Mouse (Mus musculus) testis, adult 2 months (tissue): ENCODE results near the gene Prr22.
A peak's percentile ranks its signal among the peaks of the same experiment; 100 is the strongest.

ENCODE experiments used
- CTCF ChIP-seq: fragments of 200-500 bp; IDR thresholded peaks from 2 replicates; pipeline ENCODE4 v1.5.1; 2012; ENCODE audit warnings: low read depth, mild to moderate bottlenecking, inconsistent platforms, low read length, moderate library complexity; ENCODE audit not compliant: control insufficient read depth, insufficient read depth, insufficient replicate concordance
- POLR2A ChIP-seq: fragments of 200-500 bp; IDR thresholded peaks from 2 replicates; pipeline ENCODE4 v1.6.1; 2012; ENCODE audit warnings: low read depth, mild to moderate bottlenecking, inconsistent platforms, low read length, moderate library complexity; ENCODE audit not compliant: control insufficient read depth

- 0 out of 2 replicates have a peak, but pooled peaks have one; percentile 6 for TF ChIP-seq CTCF
- no peak for TF ChIP-seq POLR2A
Observed at GRCm38 (mm10) chr17:56805784-56806183, 35.7 kb downstream of the Prr22 start.
